Mouse (Mus musculus): Measurements from ENCODE around the gene Zscan5b. TPM values are rescaled to one million over a fixed set of nuclear protein-coding genes. Genes with fewer than 3 reads are reported as not detected.
"Not testable (repeated sequence)": the region's sequence is repeated elsewhere in the genome, so short reads cannot be mapped to it uniquely, and the experiment has no call there.

Gene Zscan5b
- polyA plus RNA-seq (2014; fragmentation: Nextera tagmentation; extraction: Ambion mirVana) = not detected in 2 replicates

GRCm38 (mm10) chr7:6221978-6222377 lies at the start of gene Zscan5b:
Zscan5b (plus strand) TSS chr7:6222278.
- no peak for ATAC-seq (ENCODE audit: insufficient number of reproducible peaks, insufficient read depth, low FRiP score, low read depth)
- H3K4me2 ChIP-seq (ENCODE audit: low read length) = no peak within 1 kb of the TSS
- no peak within 1 kb of the TSS for H3K27ac ChIP-seq (replicated peaks in 1 of 2; ENCODE audit: control insufficient read depth in 1 of 2, insufficient read depth in 1 of 2, low read depth in 2 of 2, low read length in 2 of 2)
- H3K27me3 ChIP-seq (ENCODE audit: control insufficient read depth, insufficient read depth, low read length) = no peaks in the 10 kb centered on the region
- no peaks in the 10 kb centered on the region for H3K4me1 ChIP-seq (ENCODE audit: control insufficient read depth in 2 of 2, insufficient read depth in 2 of 2, low read length in 2 of 2)
- H3K9me3 ChIP-seq (ENCODE audit: control insufficient read depth, low read length) = no peaks in the 10 kb centered on the region
- WGBS = 88% methylated on average over 12 of the region's 12 CpGs
- H3K4me3 ChIP-seq (ENCODE audit: control insufficient read depth in 1 of 2, insufficient read depth in 1 of 2, low read depth in 1 of 2, low read length in 2 of 2) = no peak within 1 kb of the TSS
- H3K9ac ChIP-seq (ENCODE audit: low read length) = no peak within 1 kb of the TSS
- H3K36me3 ChIP-seq (ENCODE audit: control insufficient read depth, insufficient read depth, low read length) = no peaks in the 10 kb centered on the region

GRCm38 (mm10) chr7:6172674-6173244 lies 49.3 kb upstream of the Zscan5b start:
- Histone ChIP-seq H3K4me3 (ENCODE audit: control insufficient read depth in 1 of 2, insufficient read depth in 1 of 2, low read depth in 1 of 2, low read length in 2 of 2) (peak overlapping the region; percentile 71 to 73), H3K9me3 (ENCODE audit: control insufficient read depth, low read length) (no peaks in the 10 kb centered on the region), H3K9ac (ENCODE audit: low read length) (peak overlapping the region; percentile 87), H3K27me3 (ENCODE audit: control insufficient read depth, insufficient read depth, low read length) (no peaks in the 10 kb centered on the region), H3K36me3 (ENCODE audit: control insufficient read depth, insufficient read depth, low read length) (peaks cover 9% of the 10 kb centered on the region), H3K4me2 (ENCODE audit: low read length) (peak overlapping the region; percentile 99), H3K4me1 (ENCODE audit: control insufficient read depth in 2 of 2, insufficient read depth in 2 of 2, low read length in 2 of 2) (peaks cover 4 to 19% of the 10 kb centered on the region in 2 experiments), H3K27ac (replicated peaks in 1 of 2; ENCODE audit: control insufficient read depth in 1 of 2, insufficient read depth in 1 of 2, low read depth in 2 of 2, low read length in 2 of 2) (peak overlapping the region; percentile 39 to 63; a peak in 3 of 4 replicates)
- peak; percentile 6 for ATAC-seq (ENCODE audit: insufficient number of reproducible peaks, insufficient read depth, low FRiP score, low read depth)
- WGBS = 2% methylated on average over 27 of the region's 28 CpGs

GRCm38 (mm10) chr7:6173872-6174271 lies 48.2 kb upstream of the Zscan5b start:
- Histone ChIP-seq H3K4me2 (ENCODE audit: low read length) (no peak overlapping the region), H3K27me3 (ENCODE audit: control insufficient read depth, insufficient read depth, low read length) (no peaks in the 10 kb centered on the region), H3K9ac (ENCODE audit: low read length) (no peak overlapping the region)

GRCm38 (mm10) chr7:6174365-6174987 lies 47.6 kb upstream of the Zscan5b start:
- WGBS = 73% methylated on average over 9 of the region's 9 CpGs

More at GRCm38 (mm10) chr7:6173872-6174271, 48.2 kb upstream of the Zscan5b start:
- Histone ChIP-seq H3K4me3 (ENCODE audit: control insufficient read depth in 1 of 2, insufficient read depth in 1 of 2, low read depth in 1 of 2, low read length in 2 of 2) (no peak overlapping the region), H3K36me3 (ENCODE audit: control insufficient read depth, insufficient read depth, low read length) (peaks cover 11% of the 10 kb centered on the region), H3K27ac (replicated peaks in 1 of 2; ENCODE audit: control insufficient read depth in 1 of 2, insufficient read depth in 1 of 2, low read depth in 2 of 2, low read length in 2 of 2) (no peak overlapping the region), H3K4me1 (ENCODE audit: control insufficient read depth in 2 of 2, insufficient read depth in 2 of 2, low read length in 2 of 2) (peaks cover 4 to 20% of the 10 kb centered on the region in 2 experiments), H3K9me3 (ENCODE audit: control insufficient read depth, low read length) (no peaks in the 10 kb centered on the region)
- no peak for ATAC-seq (ENCODE audit: insufficient number of reproducible peaks, insufficient read depth, low FRiP score, low read depth)
- WGBS = 91% methylated on average over 8 of the region's 8 CpGs

GRCm38 (mm10) chr7:6179013-6179412 lies 43.1 kb upstream of the Zscan5b start:
- H3K9ac ChIP-seq (ENCODE audit: low read length) = no peak overlapping the region
- no peak overlapping the region for H3K27ac ChIP-seq (replicated peaks in 1 of 2; ENCODE audit: control insufficient read depth in 1 of 2, insufficient read depth in 1 of 2, low read depth in 2 of 2, low read length in 2 of 2)
- H3K4me2 ChIP-seq (ENCODE audit: low read length) = no peak overlapping the region
- H3K9me3 ChIP-seq (ENCODE audit: control insufficient read depth, low read length) = no peaks in the 10 kb centered on the region
- peaks cover 5 to 15% of the 10 kb centered on the region in 2 experiments; a peak in 3 of 4 replicates for H3K4me1 ChIP-seq (ENCODE audit: control insufficient read depth in 2 of 2, insufficient read depth in 2 of 2, low read length in 2 of 2)
- peaks cover 18% of the 10 kb centered on the region for H3K36me3 ChIP-seq (ENCODE audit: control insufficient read depth, insufficient read depth, low read length)
- no peak overlapping the region for H3K4me3 ChIP-seq (ENCODE audit: control insufficient read depth in 1 of 2, insufficient read depth in 1 of 2, low read depth in 1 of 2, low read length in 2 of 2)
- H3K27me3 ChIP-seq (ENCODE audit: control insufficient read depth, insufficient read depth, low read length) = no peaks in the 10 kb centered on the region
- ATAC-seq (ENCODE audit: insufficient number of reproducible peaks, insufficient read depth, low FRiP score, low read depth) = no peak

More at GRCm38 (mm10) chr7:6174365-6174987, 47.6 kb upstream of the Zscan5b start:
- not testable (repeated sequence) for H3K27me3 ChIP-seq (ENCODE audit: control insufficient read depth, insufficient read depth, low read length); H3K9ac ChIP-seq (ENCODE audit: low read length); H3K9me3 ChIP-seq (ENCODE audit: control insufficient read depth, low read length); H3K4me3 ChIP-seq (ENCODE audit: control insufficient read depth in 1 of 2, insufficient read depth in 1 of 2, low read depth in 1 of 2, low read length in 2 of 2); H3K4me2 ChIP-seq (ENCODE audit: low read length); ATAC-seq (ENCODE audit: insufficient number of reproducible peaks, insufficient read depth, low FRiP score, low read depth)
- Histone ChIP-seq H3K4me1 (ENCODE audit: control insufficient read depth in 2 of 2, insufficient read depth in 2 of 2, low read length in 2 of 2) (peaks cover 5 to 23% of the 10 kb centered on the region in 2 experiments), H3K36me3 (ENCODE audit: control insufficient read depth, insufficient read depth, low read length) (peaks cover 14% of the 10 kb centered on the region), H3K27ac (replicated peaks in 1 of 2; ENCODE audit: control insufficient read depth in 1 of 2, insufficient read depth in 1 of 2, low read depth in 2 of 2, low read length in 2 of 2) (peak overlapping the region in 1 of 2 experiments; percentile 28; a peak in 1 of 4 replicates)

GRCm38 (mm10) chr7:6182882-6183281 lies 39.2 kb upstream of the Zscan5b start:
- no peaks in the 10 kb centered on the region for H3K9me3 ChIP-seq (ENCODE audit: control insufficient read depth, low read length)
- H3K4me2 ChIP-seq (ENCODE audit: low read length) = no peak overlapping the region
- no peak overlapping the region for H3K9ac ChIP-seq (ENCODE audit: low read length)
- H3K4me1 ChIP-seq (ENCODE audit: control insufficient read depth in 2 of 2, insufficient read depth in 2 of 2, low read length in 2 of 2) = peaks cover 12 to 21% of the 10 kb centered on the region in 2 experiments
- H3K27me3 ChIP-seq (ENCODE audit: control insufficient read depth, insufficient read depth, low read length) = no peaks in the 10 kb centered on the region
- H3K4me3 ChIP-seq (ENCODE audit: control insufficient read depth in 1 of 2, insufficient read depth in 1 of 2, low read depth in 1 of 2, low read length in 2 of 2) = no peak overlapping the region
- no peak overlapping the region for H3K27ac ChIP-seq (replicated peaks in 1 of 2; ENCODE audit: control insufficient read depth in 1 of 2, insufficient read depth in 1 of 2, low read depth in 2 of 2, low read length in 2 of 2)
- no peak for ATAC-seq (ENCODE audit: insufficient number of reproducible peaks, insufficient read depth, low FRiP score, low read depth)
- H3K36me3 ChIP-seq (ENCODE audit: control insufficient read depth, insufficient read depth, low read length) = peaks cover 29% of the 10 kb centered on the region

- ATAC-seq (ENCODE audit: insufficient number of reproducible peaks, insufficient read depth, low FRiP score, low read depth) = 0 out of 2 replicates have a peak, but pooled peaks have one; percentile 35
- H3K9ac ChIP-seq (ENCODE audit: low read length) = no peak overlapping the region
- peak overlapping the region in 1 of 2 experiments; percentile 78; a peak in 2 of 4 replicates for H3K27ac ChIP-seq (replicated peaks in 1 of 2; ENCODE audit: control insufficient read depth in 1 of 2, insufficient read depth in 1 of 2, low read depth in 2 of 2, low read length in 2 of 2)
- H3K36me3 ChIP-seq (ENCODE audit: control insufficient read depth, insufficient read depth, low read length) = peaks cover 37% of the 10 kb centered on the region
- 94% methylated on average over 19 of the region's 19 CpGs for WGBS
- H3K4me3 ChIP-seq (ENCODE audit: control insufficient read depth in 1 of 2, insufficient read depth in 1 of 2, low read depth in 1 of 2, low read length in 2 of 2) = no peak overlapping the region
- H3K9me3 ChIP-seq (ENCODE audit: control insufficient read depth, low read length) = no peaks in the 10 kb centered on the region
- H3K27me3 ChIP-seq (ENCODE audit: control insufficient read depth, insufficient read depth, low read length) = no peaks in the 10 kb centered on the region
- peaks cover 12 to 21% of the 10 kb centered on the region in 2 experiments for H3K4me1 ChIP-seq (ENCODE audit: control insufficient read depth in 2 of 2, insufficient read depth in 2 of 2, low read length in 2 of 2)
- no peak overlapping the region for H3K4me2 ChIP-seq (ENCODE audit: low read length)
These were observed 38.3 kb upstream of the Zscan5b start for GRCm38 (mm10) chr7:6183802-6184201.
